Mouse (Mus musculus): ENCODE results near the gene Eva1b. TPM values are rescaled to one million over a fixed set of nuclear protein-coding genes. Genes with fewer than 3 reads are reported as not detected.

The Eva1b gene
- total and polyA plus RNA-seq, 2 experiments from 2014 or later, result 11.6 to 25.6 TPM

GRCm38 (mm10) chr4:126104261-126105075 is 43.1 kb upstream of the Eva1b start:
- Histone ChIP-seq H3K27me3 (ENCODE audit: insufficient read depth, low read length) (no peaks in the 10 kb centered on the region), H3K9me3 (ENCODE audit: low read length) (no peaks in the 10 kb centered on the region), H3K27ac (peak overlapping the region; percentile 84), H3K4me1 (ENCODE audit: insufficient read depth, low read length) (peaks cover 50% of the 10 kb centered on the region), H3K4me3 (ENCODE audit: low read length) (peak overlapping the region; percentile 93), H3K9ac (replicated peaks; ENCODE audit: low read length) (peak overlapping the region; percentile 80), H3K36me3 (ENCODE audit: insufficient read depth, low read length) (no peaks in the 10 kb centered on the region), H3K4me2 (ENCODE audit: low read depth, low read length) (peak overlapping the region; percentile 99)
- ATAC-seq (peak; percentile 11), DNase-seq (ENCODE audit: low spot score) (peak; percentile 53)
- 2% methylated on average over 30 of the region's 34 CpGs for WGBS
- no peak for TF ChIP-seq CTCF (IDR thresholded peaks at IDR 0.05; ENCODE audit: low read depth)

GRCm38 (mm10) chr4:126105131-126105783 is 42.3 kb upstream of the Eva1b start:
- Histone ChIP-seq H3K36me3 (ENCODE audit: insufficient read depth, low read length) (no peaks in the 10 kb centered on the region), H3K9me3 (ENCODE audit: low read length) (no peaks in the 10 kb centered on the region), H3K9ac (replicated peaks; ENCODE audit: low read length) (peak overlapping the region; percentile 80; the same call in 1 of the 2 replicates), H3K4me2 (ENCODE audit: low read depth, low read length) (peak overlapping the region; percentile 99), H3K27me3 (ENCODE audit: insufficient read depth, low read length) (no peaks in the 10 kb centered on the region), H3K27ac (no peak overlapping the region), H3K4me1 (ENCODE audit: insufficient read depth, low read length) (peaks cover 57% of the 10 kb centered on the region), H3K4me3 (ENCODE audit: low read length) (peak overlapping the region; percentile 93)
- DNase-seq (ENCODE audit: low spot score), result no peak
- TF ChIP-seq CTCF (IDR thresholded peaks at IDR 0.05; ENCODE audit: low read depth), result no peak
- WGBS, result 44% methylated on average over 7 of the region's 7 CpGs
- ATAC-seq, result no peak

- peak overlapping the region; percentile 24; the same call in 1 of the 2 replicates for H3K9ac ChIP-seq (replicated peaks; ENCODE audit: low read length)
- H3K4me1 ChIP-seq (ENCODE audit: insufficient read depth, low read length), result peaks cover 58% of the 10 kb centered on the region
- ATAC-seq (no peak), DNase-seq (ENCODE audit: low spot score) (peak; percentile 36)
- peak overlapping the region; percentile 70 for H3K27ac ChIP-seq
- no peaks in the 10 kb centered on the region for H3K9me3 ChIP-seq (ENCODE audit: low read length)
- no peaks in the 10 kb centered on the region for H3K36me3 ChIP-seq (ENCODE audit: insufficient read depth, low read length)
- H3K27me3 ChIP-seq (ENCODE audit: insufficient read depth, low read length), result no peaks in the 10 kb centered on the region
- no peak for TF ChIP-seq CTCF (IDR thresholded peaks at IDR 0.05; ENCODE audit: low read depth)
- H3K4me2 ChIP-seq (ENCODE audit: low read depth, low read length), result no peak overlapping the region
- WGBS, result 41% methylated on average over 8 of the region's 8 CpGs
- H3K4me3 ChIP-seq (ENCODE audit: low read length), result no peak overlapping the region
Observed at GRCm38 (mm10) chr4:126108061-126108740, 39.3 kb upstream of the Eva1b start.

- no peak for TF ChIP-seq CTCF (IDR thresholded peaks at IDR 0.05; ENCODE audit: low read depth)
- Histone ChIP-seq H3K9ac (replicated peaks; ENCODE audit: low read length) (no peak overlapping the region), H3K27me3 (ENCODE audit: insufficient read depth, low read length) (no peaks in the 10 kb centered on the region), H3K4me2 (ENCODE audit: low read depth, low read length) (peak overlapping the region; percentile 25; the same call in 1 of the 2 replicates), H3K36me3 (ENCODE audit: insufficient read depth, low read length) (no peaks in the 10 kb centered on the region), H3K9me3 (ENCODE audit: low read length) (no peaks in the 10 kb centered on the region), H3K4me3 (ENCODE audit: low read length) (no peak overlapping the region), H3K27ac (peak overlapping the region; percentile 81), H3K4me1 (ENCODE audit: insufficient read depth, low read length) (peaks cover 52% of the 10 kb centered on the region)
- 65% methylated on average over 10 of the region's 10 CpGs for WGBS
- DNase-seq (ENCODE audit: low spot score) (no peak), ATAC-seq (peak; percentile 0; the same call in 1 of the 2 replicates)
Observed at GRCm38 (mm10) chr4:126109613-126110373, 37.8 kb upstream of the Eva1b start.

GRCm38 (mm10) chr4:126110374-126111152 is 37.0 kb upstream of the Eva1b start:
- Histone ChIP-seq H3K9ac (replicated peaks; ENCODE audit: low read length) (peak overlapping the region; percentile 33; the same call in 1 of the 2 replicates), H3K27ac (peak overlapping the region; percentile 81), H3K4me3 (ENCODE audit: low read length) (no peak overlapping the region), H3K4me1 (ENCODE audit: insufficient read depth, low read length) (peaks cover 49% of the 10 kb centered on the region), H3K9me3 (ENCODE audit: low read length) (no peaks in the 10 kb centered on the region), H3K36me3 (ENCODE audit: insufficient read depth, low read length) (no peaks in the 10 kb centered on the region), H3K4me2 (ENCODE audit: low read depth, low read length) (peak overlapping the region; percentile 25), H3K27me3 (ENCODE audit: insufficient read depth, low read length) (no peaks in the 10 kb centered on the region)
- peak; percentile 47; the same call in 1 of the 2 replicates for TF ChIP-seq CTCF (IDR thresholded peaks at IDR 0.05; ENCODE audit: low read depth)
- ATAC-seq, result peak; percentile 58
- 8% methylated on average over 12 of the region's 12 CpGs for WGBS
- peak; percentile 56 for DNase-seq (ENCODE audit: low spot score)
